Mouse (Mus musculus) right cerebral cortex, postnatal 14 days (tissue): ENCODE data around the gene Gm10521.
"Not testable (repeated sequence)": the region's sequence is repeated elsewhere in the genome, so short reads cannot be mapped to it uniquely, and the experiment has no call there.

Source experiments
- DNase-seq: peaks from one replicate; pipeline ENCODE4 v3.0.0; 2022

The Gm10521 gene

GRCm38 (mm10) chr1:171895364-171895763, at the start of gene Gm10521:
Gene Gm10521 (plus strand): TSS chr1:171895664.
- DNase-seq: not testable (repeated sequence)

DNA sequence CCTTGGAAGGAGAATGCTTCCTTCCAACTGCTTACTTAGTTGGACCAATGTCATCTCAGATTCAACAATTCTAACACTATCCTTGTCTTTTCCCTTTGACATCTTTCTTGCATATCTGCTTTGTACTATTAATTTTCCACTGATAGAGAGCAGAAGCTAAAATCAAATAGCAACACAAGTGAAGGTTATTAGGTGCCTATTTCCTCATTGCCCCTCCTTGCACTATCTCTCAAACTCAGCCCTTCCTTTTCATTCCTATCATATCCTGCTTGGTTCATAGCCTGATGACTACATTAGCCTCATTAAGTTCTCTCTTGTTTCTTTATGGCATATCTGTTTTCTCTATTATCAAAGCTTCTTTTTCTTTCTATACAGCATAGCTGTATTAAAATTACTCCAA, 47.3 kb upstream of the Gm10521 start:
- no peak for DNase-seq

GRCm38 (mm10) chr1:171848757-171849156, 46.7 kb upstream of the Gm10521 start:
- no peak for DNase-seq

DNA sequence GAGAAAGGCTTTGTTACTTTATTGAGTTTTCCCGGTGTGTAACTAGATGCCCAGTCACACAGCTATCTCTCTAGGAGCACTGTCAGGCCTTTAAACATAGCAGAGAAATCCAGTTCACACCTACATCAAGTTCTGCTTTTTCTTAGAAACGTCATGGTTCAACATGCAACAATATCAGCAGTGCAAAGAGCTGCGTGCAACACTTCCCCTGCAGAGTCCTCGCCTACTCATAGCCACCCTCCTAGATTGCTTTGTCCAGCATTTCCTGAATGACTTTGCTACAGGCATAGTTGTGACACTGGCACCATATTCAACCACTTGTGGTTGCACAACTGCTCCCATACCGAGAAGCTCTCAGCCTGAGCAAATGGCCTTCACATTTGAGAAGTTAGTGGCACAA, 46.0 kb upstream of the Gm10521 start:
- no peak for DNase-seq

DNA sequence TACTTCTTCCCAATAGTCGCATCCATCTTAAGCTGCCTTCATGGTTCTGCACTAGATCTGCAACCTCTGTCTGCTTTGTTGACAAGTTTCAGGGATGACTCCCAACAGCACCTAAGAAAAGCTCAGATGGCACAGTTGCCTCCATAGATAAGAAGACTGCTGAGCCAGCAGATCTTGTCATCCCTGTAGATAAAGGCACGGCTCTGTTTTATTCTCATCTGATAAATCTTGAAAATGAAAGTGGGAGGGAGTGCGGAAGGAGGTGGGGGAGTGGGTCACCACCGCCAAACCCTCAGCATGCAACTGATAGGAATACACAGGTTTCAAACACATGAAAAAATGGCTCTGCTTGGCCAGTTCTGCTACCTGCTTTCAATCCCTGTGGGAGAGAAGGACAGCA, 30.0 kb upstream of the Gm10521 start:
- DNase-seq: no peak

DNA sequence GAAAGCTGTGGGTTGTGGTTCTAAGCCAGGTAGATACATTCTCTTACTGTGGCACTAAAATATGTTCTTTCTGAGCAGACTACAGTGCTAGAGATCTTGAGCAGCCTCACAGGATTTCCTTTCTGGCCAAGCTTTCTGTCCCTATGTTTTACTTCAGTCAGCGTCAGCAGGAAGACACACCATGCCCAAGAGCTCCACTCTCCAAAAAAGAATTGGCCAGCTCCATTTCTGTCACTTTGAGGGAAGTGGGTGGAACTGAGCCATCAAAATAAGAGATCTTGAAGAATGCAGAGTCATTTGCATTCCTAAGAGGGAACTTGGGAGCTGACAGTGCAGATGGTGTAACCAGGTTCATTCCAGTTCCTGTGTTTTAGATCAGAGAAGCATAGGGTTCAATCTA, 8.5 kb upstream of the Gm10521 start:
- no peak for DNase-seq

GRCm38 (mm10) chr1:171904011-171904410, 8.5 kb downstream of the Gm10521 start:
- DNase-seq: no peak

- no peak for DNase-seq
These were observed 20.4 kb downstream of the Gm10521 start for GRCm38 (mm10) chr1:171915638-171916458.

DNA sequence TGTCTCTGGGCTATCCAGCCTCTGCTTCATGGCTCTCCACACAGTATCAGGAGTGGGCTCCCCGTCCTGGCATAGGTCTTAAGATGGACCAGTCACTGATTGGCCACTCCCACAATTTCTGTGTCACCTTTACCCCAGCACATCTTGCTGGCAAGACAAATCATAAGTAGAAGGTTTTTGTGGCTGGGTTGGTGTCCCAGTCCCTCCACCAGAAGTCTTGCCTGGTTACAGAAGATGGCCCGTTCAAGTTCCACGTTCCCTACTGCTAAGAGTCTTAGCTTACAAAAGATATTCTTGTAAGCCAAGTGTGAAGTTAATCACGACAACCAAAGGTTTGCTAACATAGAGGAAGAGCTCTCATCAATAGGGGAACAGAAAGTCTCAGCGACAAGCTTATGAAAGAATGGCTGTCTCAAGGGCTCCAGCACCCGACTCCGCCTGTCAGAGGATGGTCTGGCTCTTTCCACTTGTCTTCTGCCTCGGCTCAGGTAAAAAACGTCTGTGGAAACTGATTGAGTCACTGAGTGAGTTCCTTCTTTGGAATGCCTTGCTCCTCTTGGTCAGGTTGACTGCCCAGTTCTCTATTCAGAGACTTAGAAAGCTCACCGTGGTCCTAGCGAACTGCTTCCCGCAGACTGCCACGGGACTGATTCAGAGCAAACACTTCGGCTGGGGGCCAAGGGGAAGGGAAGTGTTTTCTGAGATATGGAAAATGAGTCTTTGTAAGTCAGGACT, 22.0 kb downstream of the Gm10521 start, which contains the start of gene Slamf6:
Slamf6 (plus strand) TSS at position 211 of the 735 bp plus-strand sequence.
- DNase-seq: no peak

- no peak for DNase-seq
These were observed 22.9 kb downstream of the Gm10521 start for GRCm38 (mm10) chr1:171918136-171918920.

DNA sequence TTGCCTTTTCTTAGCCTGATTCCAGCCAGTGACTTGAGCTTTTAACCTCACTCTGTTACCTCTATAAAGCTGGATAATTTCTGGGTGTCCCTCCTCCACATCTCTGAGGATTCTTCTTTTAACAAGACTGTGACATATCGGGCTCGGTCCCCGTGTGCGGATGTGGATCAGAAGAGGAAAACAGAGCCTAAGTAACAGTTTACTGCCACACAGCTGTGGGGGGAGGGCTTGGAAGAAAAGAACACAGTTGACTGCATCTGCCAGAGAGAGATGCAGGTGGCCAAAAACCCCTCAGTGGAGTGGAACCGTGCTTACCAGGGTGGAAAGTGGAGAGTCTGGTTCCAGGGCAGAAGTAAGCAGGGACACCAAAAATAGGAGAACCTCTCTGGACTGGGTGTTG, 23.7 kb downstream of the Gm10521 start:
- DNase-seq: no peak

DNA sequence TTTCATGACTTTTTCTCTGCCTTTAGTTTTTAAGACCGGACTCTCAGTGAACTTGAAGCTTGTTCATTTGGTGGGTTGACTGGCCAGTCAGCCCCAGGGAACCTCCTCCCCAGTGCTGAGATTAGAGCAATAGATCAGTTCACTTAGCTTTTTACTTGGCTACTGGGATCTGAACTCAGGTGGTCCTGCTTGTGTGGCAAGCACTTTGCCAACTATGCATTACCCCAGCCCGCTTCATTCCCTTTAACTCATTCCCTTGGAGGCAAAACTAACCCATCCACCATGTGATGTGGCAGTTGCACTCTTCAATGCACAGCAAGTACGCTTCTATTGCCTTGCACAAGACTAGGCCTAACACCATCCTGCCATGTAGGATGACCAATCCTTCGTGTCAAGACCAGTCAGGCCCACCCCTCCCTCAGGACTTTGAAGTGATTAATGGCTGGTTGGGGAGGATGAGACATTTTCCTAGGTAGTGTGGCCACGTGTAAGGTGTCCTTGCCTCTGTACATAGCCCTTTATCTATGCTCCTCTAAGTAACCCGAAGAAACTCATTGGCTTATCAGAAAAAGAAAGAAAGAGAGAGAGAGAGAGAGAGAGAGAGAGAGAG, 24.5 kb downstream of the Gm10521 start:
- no peak for DNase-seq

DNA sequence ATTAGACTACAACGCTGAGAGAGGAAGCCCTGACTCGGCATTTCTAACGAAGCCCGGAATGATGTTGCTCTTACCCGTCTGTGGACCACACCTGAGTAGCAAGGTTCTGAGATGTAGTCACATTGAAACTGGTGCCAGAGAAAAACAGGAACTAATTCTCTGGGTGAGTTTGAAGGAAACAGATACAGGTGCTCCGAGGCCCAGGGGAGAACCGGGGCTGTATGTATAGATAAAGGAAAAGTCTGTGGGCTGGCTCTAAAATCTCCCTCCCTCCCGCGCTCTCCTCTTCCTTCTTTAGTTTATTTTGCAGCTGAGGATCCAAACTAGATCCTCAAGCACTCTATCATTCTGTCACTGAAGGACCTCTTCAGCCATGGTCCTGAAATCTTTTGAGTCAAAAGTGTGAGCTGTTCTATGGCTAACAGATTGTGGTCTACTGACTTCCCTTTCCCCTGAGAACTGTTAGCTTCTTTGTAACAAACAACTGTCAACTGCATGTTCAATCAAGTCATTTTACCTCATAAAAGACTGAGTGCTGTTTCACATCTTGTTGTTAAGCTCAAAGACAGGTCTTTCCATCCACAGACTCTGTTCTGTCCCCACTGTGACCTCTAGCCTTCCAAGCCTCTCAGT, 25.6 kb downstream of the Gm10521 start:
- DNase-seq: no peak

DNA sequence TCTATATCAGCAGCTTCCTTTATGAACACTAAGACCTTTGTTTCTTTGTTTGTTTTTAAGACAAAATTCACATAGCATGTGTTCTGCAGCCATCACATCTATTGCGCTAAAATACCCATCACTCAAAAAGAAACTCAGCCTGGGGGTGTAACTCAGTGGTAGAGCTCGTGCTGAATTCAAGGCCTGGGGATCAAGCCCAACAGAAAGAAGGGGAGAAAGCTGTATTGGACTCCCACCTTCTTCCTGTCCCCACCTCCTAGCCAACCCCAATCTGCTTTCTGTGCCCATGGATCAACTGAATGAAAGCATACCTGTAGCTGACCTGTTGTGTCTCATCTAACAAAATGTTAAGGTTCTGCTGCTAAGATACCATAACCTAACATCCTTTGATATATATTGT, 26.2 kb downstream of the Gm10521 start:
- no peak for DNase-seq

GRCm38 (mm10) chr1:171922844-171923243, 27.4 kb downstream of the Gm10521 start:
- no peak for DNase-seq

DNA sequence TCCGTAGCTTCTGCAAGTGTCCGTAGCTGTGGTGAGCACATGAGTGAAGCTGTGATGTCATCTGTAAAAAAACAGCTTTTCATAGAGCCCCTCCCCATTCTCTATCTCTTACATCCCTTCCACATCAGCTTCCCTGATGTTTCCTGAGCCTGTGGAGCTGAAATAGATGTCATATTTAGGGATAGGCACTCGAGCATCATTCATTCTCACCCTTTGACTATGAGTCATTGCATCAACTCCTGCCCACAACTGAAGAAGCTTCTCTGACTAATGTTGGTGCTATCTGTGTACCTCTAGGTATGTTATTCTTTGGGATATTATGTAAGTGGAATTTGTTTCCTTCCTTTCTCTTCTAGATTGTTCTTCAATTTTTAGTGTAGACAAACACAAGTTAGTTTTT, 29.4 kb downstream of the Gm10521 start:
- DNase-seq: no peak

DNA sequence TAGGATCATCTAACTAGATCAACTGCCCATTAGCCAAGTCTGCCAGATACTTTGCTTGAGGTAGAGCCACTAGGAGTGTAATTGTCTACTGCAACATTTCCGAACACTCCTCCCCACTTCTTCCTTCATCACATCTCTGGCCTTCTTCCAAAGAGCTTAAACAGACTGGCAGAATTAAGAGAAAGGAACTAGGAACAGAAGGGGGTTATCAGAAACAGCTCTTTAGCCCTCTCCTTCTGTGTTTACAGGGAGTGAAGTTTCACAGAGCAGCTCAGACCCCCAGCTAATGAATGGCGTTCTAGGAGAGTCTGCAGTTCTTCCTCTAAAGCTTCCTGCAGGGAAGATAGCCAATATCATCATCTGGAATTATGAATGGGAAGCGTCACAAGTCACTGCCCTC, 38.4 kb downstream of the Gm10521 start:
- DNase-seq: no peak

- DNase-seq: no peak
These were observed 43.8 kb downstream of the Gm10521 start for GRCm38 (mm10) chr1:171938952-171939948.

DNA sequence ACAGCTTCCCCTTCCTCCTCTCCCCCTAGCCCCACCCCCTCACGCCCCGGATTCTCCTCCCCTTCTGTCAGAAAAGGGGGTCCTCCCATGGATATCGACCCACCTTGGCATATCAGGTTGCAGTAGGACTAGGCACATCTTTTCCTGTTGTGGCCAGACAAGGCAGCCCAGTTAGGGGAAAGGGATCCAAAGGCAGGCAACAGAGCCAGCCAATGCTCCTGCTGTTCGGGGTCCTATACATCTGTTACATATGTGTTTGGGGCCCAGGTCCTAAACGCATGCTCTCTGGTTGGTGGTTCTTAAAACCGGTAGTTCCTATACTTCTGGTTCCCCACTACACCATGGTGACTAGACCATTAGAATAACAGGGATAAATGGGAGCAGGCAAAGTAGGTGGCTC, 45.2 kb downstream of the Gm10521 start:
- no peak for DNase-seq

DNA sequence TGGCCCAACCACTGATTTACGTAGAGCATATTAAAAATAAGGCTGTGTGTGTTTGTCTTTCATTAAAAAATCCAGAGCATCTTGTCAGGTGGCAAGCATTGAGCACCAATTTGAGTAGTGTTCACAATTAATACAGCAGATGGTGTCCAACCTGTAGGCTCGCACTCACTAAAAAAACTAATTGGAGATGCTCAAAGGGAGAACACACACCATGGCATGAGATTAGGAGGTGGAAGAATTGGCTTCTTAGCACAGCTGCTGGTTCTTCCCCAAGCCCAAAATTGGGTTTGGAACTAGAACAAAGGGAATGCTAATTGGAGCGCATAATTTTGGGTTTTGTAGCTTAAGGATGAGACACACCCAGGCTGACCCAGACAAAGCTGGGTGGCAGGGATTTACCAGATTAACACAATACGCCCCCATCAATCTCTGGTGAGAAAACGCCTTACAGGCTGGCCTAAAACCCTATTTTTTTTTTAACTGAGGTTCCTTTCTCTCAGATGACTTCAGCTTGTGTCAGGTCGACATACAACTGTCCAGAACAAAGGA, 51.1 kb downstream of the Gm10521 start:
- DNase-seq: no peak
